Mouse (Mus musculus) left cerebral cortex, postnatal 14 days (tissue): ENCODE data around the gene Fndc5. TPM values are rescaled to one million over a fixed set of nuclear protein-coding genes. Genes with fewer than 3 reads are reported as not detected.

ENCODE experiments used
- DNase-seq, 2 experiments: peaks; one replicate each; pipeline ENCODE4 v3.0.0; 2021 to 2022; ENCODE audit warnings: low spot score in 2 of 2, mixed read lengths in 1 of 2
- intact Hi-C: fragments of 180-260 bp; cut with DNase I; formaldehyde crosslinking; loops from one replicate; pipeline ENCODE4 v1.15.1; 2025
- total RNA-seq, 2 experiments: library from RNA; stranded (reverse); gene quantifications; 2 replicates each; pipeline ENCODE4 v1.2.3; 2021

The Fndc5 gene
- total RNA-seq, 2 experiments from 2014 or later = 57.5 to 59.2 TPM

GRCm38 (mm10) chr4:129120520-129121445, 16.0 kb upstream of the Fndc5 start:
- DNase-seq = peak in 1 of 2 experiments; percentile 71
- intact Hi-C loops = no loop called here

GRCm38 (mm10) chr4:129121569-129122086, 15.2 kb upstream of the Fndc5 start, which contains the start of gene Hpca:
TSS of gene Hpca (minus strand) at chr4:129122036.
- intact Hi-C loops = no loop called here
- no peak for DNase-seq

- intact Hi-C loops = no loop called here
- peak in 1 of 2 experiments; percentile 68 for DNase-seq
Measured at GRCm38 (mm10) chr4:129122107-129122506, 14.7 kb upstream of the Fndc5 start.

GRCm38 (mm10) chr4:129122719-129123118, 14.1 kb upstream of the Fndc5 start:
- intact Hi-C loops = no loop called here

GRCm38 (mm10) chr4:129124652-129125146, 12.1 kb upstream of the Fndc5 start:
- intact Hi-C loops = no loop called here
- peak; percentile 67 to 83 for DNase-seq

More at GRCm38 (mm10) chr4:129122719-129123118, 14.1 kb upstream of the Fndc5 start:
- no peak for DNase-seq

GRCm38 (mm10) chr4:129125736-129126451, 10.9 kb upstream of the Fndc5 start:
- intact Hi-C loops = no loop called here

GRCm38 (mm10) chr4:129128582-129129338, 8.0 kb upstream of the Fndc5 start:
- intact Hi-C loops = no loop called here
- peak; percentile 68 to 81 for DNase-seq

More at GRCm38 (mm10) chr4:129125736-129126451, 10.9 kb upstream of the Fndc5 start:
- no peak for DNase-seq

GRCm38 (mm10) chr4:129129387-129129786, 7.4 kb upstream of the Fndc5 start:
- DNase-seq = no peak

GRCm38 (mm10) chr4:129130149-129130548, 6.7 kb upstream of the Fndc5 start:
- intact Hi-C loops = loop anchor here (10.0 kb wide), 1 partner anchor 55 kb away; the partner anchor contains the start of genes S100pbp and Yars
- no peak for DNase-seq

More at GRCm38 (mm10) chr4:129129387-129129786, 7.4 kb upstream of the Fndc5 start:
- intact Hi-C loops = no loop called here

GRCm38 (mm10) chr4:129130755-129131303, 6.0 kb upstream of the Fndc5 start:
- intact Hi-C loops = loop anchor here (10.0 kb wide), 1 partner anchor 54 kb away; the partner anchor contains the start of genes S100pbp and Yars
- no peak for DNase-seq

GRCm38 (mm10) chr4:129134799-129135585, 1.8 kb upstream of the Fndc5 start:
- DNase-seq = peak in 1 of 2 experiments; percentile 78
- intact Hi-C loops = loop anchor here (10.0 kb wide), 1 partner anchor 50 kb away; the partner anchor contains the start of genes S100pbp and Yars

- intact Hi-C loops = loop anchor here (10.0 kb wide), 1 partner anchor 49 kb away; the partner anchor contains the start of genes S100pbp and Yars
- DNase-seq = no peak
Measured at GRCm38 (mm10) chr4:129135637-129136036, 1.2 kb upstream of the Fndc5 start.

GRCm38 (mm10) chr4:129136189-129136578, 615 bp upstream of the Fndc5 start:
- intact Hi-C loops = loop anchor here (10.0 kb wide), 1 partner anchor 49 kb away; the partner anchor contains the start of genes S100pbp and Yars
- no peak for DNase-seq

GRCm38 (mm10) chr4:129137392-129138321, 858 bp downstream of the Fndc5 start:
- intact Hi-C loops = loop anchor here (10.0 kb wide), 1 partner anchor 47 kb away; the partner anchor contains the start of genes S100pbp and Yars
- no peak for DNase-seq

GRCm38 (mm10) chr4:129139642-129140041, 2.8 kb downstream of the Fndc5 start:
- intact Hi-C loops = loop anchor here (10.0 kb wide), 1 partner anchor 45 kb away; the partner anchor contains the start of genes S100pbp and Yars
- no peak for DNase-seq

- no peak for DNase-seq
- intact Hi-C loops = no loop called here
Measured at GRCm38 (mm10) chr4:129140808-129141207, 4.0 kb downstream of the Fndc5 start.
